Mouse (Mus musculus): ENCODE measurements around the gene Lrrc4b. TPM values are rescaled to one million over a fixed set of nuclear protein-coding genes. Genes with fewer than 3 reads are reported as not detected.

Lrrc4b gene
- polyA plus RNA-seq, 1 experiment: 372 TPM

DNA sequence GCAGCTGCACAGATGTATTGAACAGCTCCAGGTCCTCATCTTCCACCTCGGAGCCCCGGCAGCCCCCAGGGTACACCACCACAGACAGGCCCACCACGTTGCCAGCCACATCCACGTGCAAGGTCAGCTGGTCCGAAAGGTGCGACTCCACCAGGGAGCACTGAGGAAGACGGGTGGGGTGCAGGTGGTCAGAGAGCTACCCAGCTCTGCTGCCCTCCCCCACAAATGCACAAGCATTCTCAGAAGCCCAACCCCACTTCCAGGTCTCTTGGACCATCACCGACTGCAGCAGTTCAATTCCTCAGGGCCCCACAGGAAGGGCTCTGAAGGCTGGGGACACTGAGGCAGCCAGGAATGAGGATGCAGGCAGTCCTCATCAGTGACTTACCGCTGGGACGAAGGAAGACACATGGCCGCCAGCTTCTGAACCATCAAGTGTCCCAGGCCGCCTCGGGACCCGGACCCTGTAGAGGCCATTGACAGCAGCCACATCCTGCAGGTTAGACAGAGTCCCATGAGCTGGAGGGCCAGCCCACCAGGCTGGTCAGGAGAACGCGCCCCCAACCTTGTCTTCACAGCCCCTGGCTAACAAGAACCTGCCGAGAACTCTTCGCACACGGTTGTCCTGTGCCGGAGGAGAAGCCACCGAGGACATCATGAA is 63.5 kb downstream of the Lrrc4b start:
- no peak for DNase-seq (ENCODE audit: low read depth)
- TF ChIP-seq POLR2A (IDR thresholded peaks at IDR 0.05; ENCODE audit: borderline replicate concordance, extremely low read depth, insufficient read depth, insufficient read length, poor library complexity, severe bottlenecking): no peak
- TF ChIP-seq CTCF (IDR thresholded peaks at IDR 0.05; ENCODE audit: borderline replicate concordance, extremely low read depth, insufficient read depth, insufficient read length): no peak

DNA sequence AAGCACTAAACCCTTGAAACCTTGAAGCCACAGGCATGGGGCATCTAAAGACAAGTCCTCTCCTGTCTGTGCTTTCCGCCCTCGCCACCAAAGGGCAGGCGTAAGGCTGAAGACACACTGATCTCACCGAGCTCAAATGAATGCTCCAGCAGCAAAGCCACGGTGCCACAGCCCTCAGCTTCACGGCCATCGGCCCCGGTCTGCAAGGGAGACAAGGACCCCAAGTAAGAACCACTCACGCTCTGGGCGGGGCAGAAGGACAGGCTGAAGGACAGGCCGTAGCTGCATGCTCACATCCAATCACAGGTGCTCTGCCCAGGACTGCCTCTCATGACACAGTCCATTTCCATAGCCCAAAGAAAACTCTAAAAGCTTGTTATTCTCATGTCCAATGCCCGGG is 65.9 kb downstream of the Lrrc4b start:
- no peak for TF ChIP-seq CTCF (IDR thresholded peaks at IDR 0.05; ENCODE audit: borderline replicate concordance, extremely low read depth, insufficient read depth, insufficient read length)
- TF ChIP-seq POLR2A (IDR thresholded peaks at IDR 0.05; ENCODE audit: borderline replicate concordance, extremely low read depth, insufficient read depth, insufficient read length, poor library complexity, severe bottlenecking): no peak

DNA sequence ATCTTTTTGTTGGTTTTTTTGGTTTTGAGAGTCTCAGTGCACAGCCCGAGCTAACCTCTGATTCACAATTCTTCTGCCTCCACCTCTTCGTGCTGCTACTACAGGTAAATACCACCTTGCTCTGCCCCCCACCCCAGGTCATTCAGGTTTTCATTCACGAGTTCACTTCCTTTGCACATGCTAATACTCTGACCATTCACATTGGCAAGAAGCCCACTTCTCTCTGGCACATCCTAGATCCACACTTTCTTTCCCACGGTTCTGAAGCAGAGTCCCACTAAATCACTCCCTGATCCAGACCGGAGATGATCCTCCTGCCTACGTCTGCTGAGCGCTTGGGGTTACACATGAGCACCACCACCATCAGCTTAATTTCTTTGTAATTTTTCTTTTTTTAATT is 66.3 kb downstream of the Lrrc4b start:
- no peak for TF ChIP-seq CTCF (IDR thresholded peaks at IDR 0.05; ENCODE audit: borderline replicate concordance, extremely low read depth, insufficient read depth, insufficient read length)
- DNase-seq (ENCODE audit: low read depth): no peak

More for the DNA sequence above, 65.9 kb downstream of the Lrrc4b start:
- no peak for DNase-seq (ENCODE audit: low read depth)

DNA sequence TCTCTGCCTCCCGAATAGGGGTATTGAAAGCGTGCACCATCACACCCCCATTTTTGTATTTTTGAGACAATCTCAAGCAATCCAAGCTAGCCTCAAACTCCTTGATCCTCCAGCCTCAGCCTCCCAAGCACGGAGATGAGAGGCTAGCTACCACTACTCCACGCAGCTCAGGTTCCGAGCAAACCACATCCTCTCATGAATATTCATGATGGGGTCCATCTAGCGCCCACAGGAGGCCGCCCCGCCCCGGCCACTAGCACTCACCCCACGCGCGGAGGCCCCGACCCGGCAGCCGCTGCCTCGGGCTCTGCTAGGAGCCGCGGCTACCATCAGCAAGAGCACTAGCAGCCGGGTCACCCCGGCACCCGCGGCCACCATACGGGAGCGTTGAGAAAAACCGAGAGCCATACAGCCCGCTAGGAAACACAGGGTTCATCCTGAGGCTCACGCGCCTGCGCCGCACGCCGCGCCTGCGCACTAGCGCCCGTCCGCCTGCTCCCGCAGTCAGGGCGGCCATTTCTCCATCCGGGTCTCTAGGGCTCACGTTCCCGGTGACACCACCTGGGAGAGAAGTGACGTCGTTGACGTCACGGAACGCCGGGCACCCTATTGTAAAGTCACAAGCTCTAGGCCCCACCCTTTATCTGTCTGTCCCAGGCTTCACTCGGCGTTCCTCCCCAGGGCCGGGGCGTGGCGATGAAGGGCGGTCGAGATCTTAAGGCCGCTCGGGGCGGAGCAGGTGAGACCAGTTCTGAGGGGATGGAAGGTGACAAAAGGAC is 67.4 kb downstream of the Lrrc4b start, which contains the start of the genes Emc10 and Fam71e1:
Gene Emc10 (minus strand): TSS at position 538 of the 779 bp plus-strand sequence.
Gene Fam71e1 (plus strand): TSS at position 590 of the 779 bp plus-strand sequence.
- TF ChIP-seq POLR2A (IDR thresholded peaks at IDR 0.05; ENCODE audit: borderline replicate concordance, extremely low read depth, insufficient read depth, insufficient read length, poor library complexity, severe bottlenecking): peak; percentile 71
- TF ChIP-seq CTCF (IDR thresholded peaks at IDR 0.05; ENCODE audit: borderline replicate concordance, extremely low read depth, insufficient read depth, insufficient read length): no peak
- DNase-seq (ENCODE audit: low read depth): peak; percentile 99

DNA sequence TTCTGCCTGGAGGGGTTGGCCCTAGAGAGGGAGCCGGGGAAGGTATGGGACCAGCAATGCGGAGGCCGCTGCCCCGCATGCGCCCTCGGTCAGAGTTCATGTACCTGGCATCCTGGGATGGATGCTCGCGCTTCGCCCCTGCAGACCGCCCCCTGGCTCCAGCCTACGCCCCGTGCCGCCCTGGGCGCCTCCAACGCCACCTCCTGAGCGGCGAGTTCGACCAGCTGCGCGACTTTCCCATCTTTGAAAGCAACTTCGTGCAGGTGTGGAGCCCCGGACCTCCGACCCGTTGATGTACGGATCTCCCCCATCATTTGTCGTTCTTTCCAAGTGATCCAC is 67.9 kb downstream of the Lrrc4b start:
- DNase-seq (ENCODE audit: low read depth): no peak
- TF ChIP-seq POLR2A (IDR thresholded peaks at IDR 0.05; ENCODE audit: borderline replicate concordance, extremely low read depth, insufficient read depth, insufficient read length, poor library complexity, severe bottlenecking): no peak
- TF ChIP-seq CTCF (IDR thresholded peaks at IDR 0.05; ENCODE audit: borderline replicate concordance, extremely low read depth, insufficient read depth, insufficient read length): no peak

DNA sequence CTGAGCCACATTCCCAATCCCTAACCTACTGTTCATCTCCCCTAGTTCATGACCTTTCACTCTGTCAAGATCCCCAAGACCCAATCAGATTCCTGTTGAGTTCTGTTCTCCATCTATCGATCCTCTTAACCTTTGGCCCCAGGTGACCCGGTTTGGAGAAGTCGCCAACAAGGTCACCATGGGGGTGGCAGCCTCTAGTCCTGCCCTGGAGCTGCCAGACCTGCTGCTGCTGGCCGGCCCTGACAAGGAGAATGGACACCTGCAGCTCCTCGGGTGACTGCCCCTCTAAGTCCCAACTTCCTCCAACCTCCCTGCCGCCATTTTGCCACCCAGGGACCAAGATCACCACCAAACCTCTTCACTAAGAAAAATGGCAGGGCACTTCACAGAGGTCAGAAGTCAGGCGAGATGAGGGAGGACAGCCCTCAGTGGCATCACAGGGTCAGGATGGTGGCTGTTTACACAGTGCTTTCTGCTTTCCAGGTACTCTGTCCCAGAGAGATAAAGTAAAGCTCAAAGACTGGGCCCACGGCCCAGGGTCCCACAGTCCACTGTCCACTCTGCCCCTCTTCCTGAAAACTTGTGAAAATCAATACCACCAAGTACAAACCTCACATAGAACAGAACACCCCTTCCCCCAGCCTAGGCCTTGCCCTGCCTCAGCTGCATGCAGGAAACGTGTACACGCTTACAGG is 68.7 kb downstream of the Lrrc4b start:
- no peak for DNase-seq (ENCODE audit: low read depth)
- TF ChIP-seq POLR2A (IDR thresholded peaks at IDR 0.05; ENCODE audit: borderline replicate concordance, extremely low read depth, insufficient read depth, insufficient read length, poor library complexity, severe bottlenecking): no peak
- TF ChIP-seq CTCF (IDR thresholded peaks at IDR 0.05; ENCODE audit: borderline replicate concordance, extremely low read depth, insufficient read depth, insufficient read length): no peak

DNA sequence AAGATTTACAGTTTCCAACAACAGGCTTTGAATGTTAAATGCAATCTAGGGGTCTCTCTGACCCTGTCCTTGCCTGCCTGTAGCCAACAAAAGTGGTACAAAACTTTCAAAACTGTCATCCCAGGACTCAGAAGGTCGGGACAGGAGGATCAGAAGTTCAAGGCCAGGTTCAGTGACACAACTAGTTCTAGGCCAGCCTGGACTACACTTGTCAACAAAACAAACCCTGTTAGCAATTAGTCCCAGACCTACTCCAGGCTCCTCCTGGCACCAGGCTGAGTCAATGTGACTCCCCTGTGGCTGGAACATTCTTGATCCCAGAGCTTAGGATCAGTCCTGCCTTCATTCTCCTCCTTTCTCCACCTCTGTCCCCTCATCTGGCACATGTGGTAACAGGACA is 70.1 kb downstream of the Lrrc4b start:
- DNase-seq (ENCODE audit: low read depth): no peak
- TF ChIP-seq POLR2A (IDR thresholded peaks at IDR 0.05; ENCODE audit: borderline replicate concordance, extremely low read depth, insufficient read depth, insufficient read length, poor library complexity, severe bottlenecking): no peak
- no peak for TF ChIP-seq CTCF (IDR thresholded peaks at IDR 0.05; ENCODE audit: borderline replicate concordance, extremely low read depth, insufficient read depth, insufficient read length)

DNA sequence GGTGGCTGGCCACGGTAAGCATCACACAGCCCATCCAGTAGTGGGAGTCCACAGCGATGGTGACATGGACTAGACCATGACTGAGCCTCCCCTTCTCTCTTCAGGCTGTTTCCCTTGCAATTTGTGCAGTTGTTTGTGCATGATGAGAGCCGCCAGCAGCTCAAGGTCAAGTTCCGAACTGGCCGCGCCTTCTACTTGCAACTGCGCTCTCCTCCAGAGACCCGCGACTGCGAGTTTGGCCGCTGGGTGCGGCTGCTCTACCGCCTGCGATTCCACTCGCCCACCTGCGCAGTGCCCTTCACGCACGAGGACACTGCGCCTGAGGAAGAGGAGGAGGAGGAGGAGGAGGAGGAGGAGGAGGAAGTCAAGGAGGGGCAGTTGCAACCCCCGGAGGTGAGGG is 71.2 kb downstream of the Lrrc4b start:
- DNase-seq (ENCODE audit: low read depth): no peak
- TF ChIP-seq POLR2A (IDR thresholded peaks at IDR 0.05; ENCODE audit: borderline replicate concordance, extremely low read depth, insufficient read depth, insufficient read length, poor library complexity, severe bottlenecking) (no peak), CTCF (IDR thresholded peaks at IDR 0.05; ENCODE audit: borderline replicate concordance, extremely low read depth, insufficient read depth, insufficient read length) (no peak)

DNA sequence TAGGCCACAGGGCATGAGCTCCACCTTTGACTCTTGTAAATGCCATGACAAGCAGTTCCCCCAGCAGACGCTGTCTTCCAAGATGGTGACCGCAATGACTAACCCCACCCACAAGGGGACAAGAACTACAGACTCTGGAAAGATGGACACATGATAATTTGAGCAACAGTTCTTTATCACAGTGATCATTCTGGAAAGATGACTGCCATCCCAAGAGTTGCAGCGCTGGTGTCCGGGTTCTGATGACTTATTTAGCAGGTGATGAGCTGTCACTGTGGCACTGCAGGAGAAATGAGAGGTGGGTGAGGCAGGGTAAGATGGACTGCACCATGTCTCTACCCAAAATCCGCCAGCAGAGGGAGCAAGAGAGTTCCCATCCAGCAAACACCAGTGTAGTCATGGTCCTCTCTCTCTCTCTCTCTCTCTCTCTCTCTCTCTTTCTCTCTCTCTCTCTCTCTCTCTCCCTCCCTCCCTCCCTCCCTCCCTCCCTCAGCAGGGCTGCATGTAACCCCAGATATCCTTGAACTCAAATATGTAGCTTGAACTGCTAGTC is 72.8 kb downstream of the Lrrc4b start:
- TF ChIP-seq POLR2A (IDR thresholded peaks at IDR 0.05; ENCODE audit: borderline replicate concordance, extremely low read depth, insufficient read depth, insufficient read length, poor library complexity, severe bottlenecking) (no peak), CTCF (IDR thresholded peaks at IDR 0.05; ENCODE audit: borderline replicate concordance, extremely low read depth, insufficient read depth, insufficient read length) (peak; percentile 80)
- peak; percentile 81 for DNase-seq (ENCODE audit: low read depth)

DNA sequence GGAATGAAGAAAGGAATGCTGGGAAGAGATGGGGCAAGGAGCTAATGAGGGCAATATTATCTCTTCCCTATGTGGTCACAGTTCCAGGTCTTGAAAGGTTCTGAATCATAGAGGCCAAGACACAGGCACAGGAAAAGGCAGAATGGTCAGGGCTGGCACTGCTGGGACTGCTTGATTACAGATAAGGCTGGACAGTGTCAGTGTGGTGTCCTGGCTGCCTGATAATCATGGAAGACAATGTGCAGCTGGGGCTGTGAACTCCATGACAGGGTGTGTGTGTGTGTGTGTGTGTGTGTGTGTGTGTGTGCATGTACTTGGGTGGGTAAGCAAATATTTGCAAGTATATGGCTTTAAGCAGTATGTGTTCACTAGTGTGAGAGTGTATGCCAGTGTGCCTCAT is 78.7 kb downstream of the Lrrc4b start:
- no peak for TF ChIP-seq POLR2A (IDR thresholded peaks at IDR 0.05; ENCODE audit: borderline replicate concordance, extremely low read depth, insufficient read depth, insufficient read length, poor library complexity, severe bottlenecking)
- no peak for DNase-seq (ENCODE audit: low read depth)

Other genes starting within 250 kb of the Lrrc4b start
- gene Klk1b24, start 240.8 kb upstream of the Lrrc4b start, polyA plus RNA-seq (2012; rRNA removed): 0.19 TPM in 1 of 2 replicates, not detected in the other
- not detected in 2 replicates for gene Klk1b3, start 230.8 kb upstream of the Lrrc4b start, polyA plus RNA-seq (2012; rRNA removed)
- gene Klk1b4, start 221.6 kb upstream of the Lrrc4b start, polyA plus RNA-seq (2012; rRNA removed): not detected in 2 replicates
- gene Klk1b5, start 213.1 kb upstream of the Lrrc4b start, polyA plus RNA-seq (2012; rRNA removed): not detected in 2 replicates
- gene Klk1, start 203.7 kb upstream of the Lrrc4b start, polyA plus RNA-seq (2012; rRNA removed): 0.16 TPM in 1 of 2 replicates, not detected in the other
- gene Gm36864, start 192.8 kb upstream of the Lrrc4b start, polyA plus RNA-seq (2012; rRNA removed): not detected in 2 replicates
- gene 1700028J19Rik, start 182.3 kb upstream of the Lrrc4b start, polyA plus RNA-seq (2012; rRNA removed): 1.5 and 2.1 TPM in 2 replicates
- gene 2410002F23Rik, start 182.3 kb upstream of the Lrrc4b start, polyA plus RNA-seq (2012; rRNA removed): 270 and 344 TPM in 2 replicates
- gene Acp4, start 171.6 kb upstream of the Lrrc4b start, polyA plus RNA-seq (2012; rRNA removed): not detected in 2 replicates
- gene Gm15517, start 167.6 kb upstream of the Lrrc4b start, polyA plus RNA-seq (2012; rRNA removed): 1.0 and 1.2 TPM in 2 replicates
- gene Clec11a, start 122.1 kb upstream of the Lrrc4b start, polyA plus RNA-seq (2012; rRNA removed): 3.2 and 3.6 TPM in 2 replicates
- gene Shank1, start 118.8 kb upstream of the Lrrc4b start, polyA plus RNA-seq (2012; rRNA removed): 17.2 and 63.1 TPM in 2 replicates
- 35.5 and 41.6 TPM in 2 replicates for gene Syt3, start 44.9 kb upstream of the Lrrc4b start, polyA plus RNA-seq (2012; rRNA removed)
- 3.0 and 4.1 TPM in 2 replicates for gene 1700008O03Rik, start 43.2 kb upstream of the Lrrc4b start, polyA plus RNA-seq (2012; rRNA removed)
- gene Aspdh, start 36.4 kb downstream of the Lrrc4b start, polyA plus RNA-seq (2012; rRNA removed): 29.8 and 30.6 TPM in 2 replicates
- 70.6 and 118 TPM in 2 replicates for gene Josd2, start 39.0 kb downstream of the Lrrc4b start, polyA plus RNA-seq (2012; rRNA removed)
- gene Emc10, start 67.5 kb downstream of the Lrrc4b start, polyA plus RNA-seq (2012; rRNA removed): 218 and 287 TPM in 2 replicates
- 31.7 and 47.3 TPM in 2 replicates for gene Fam71e1, start 67.6 kb downstream of the Lrrc4b start, polyA plus RNA-seq (2012; rRNA removed)
- not detected in 2 replicates for gene Mybpc2, start 95.6 kb downstream of the Lrrc4b start, polyA plus RNA-seq (2012; rRNA removed)
- 0.11 and 0.19 TPM in 2 replicates for gene Spib, start 103.1 kb downstream of the Lrrc4b start, polyA plus RNA-seq (2012; rRNA removed)
- gene Pold1, start 119.8 kb downstream of the Lrrc4b start, polyA plus RNA-seq (2012; rRNA removed): 38.4 and 70.1 TPM in 2 replicates
- gene Nr1h2, start 124.9 kb downstream of the Lrrc4b start, polyA plus RNA-seq (2012; rRNA removed): 79.7 and 96.8 TPM in 2 replicates
- gene Napsa, start 143.4 kb downstream of the Lrrc4b start, polyA plus RNA-seq (2012; rRNA removed): 0.16 and 0.42 TPM in 2 replicates
- 16.6 and 27.2 TPM in 2 replicates for gene Kcnc3, start 161.6 kb downstream of the Lrrc4b start, polyA plus RNA-seq (2012; rRNA removed)
- 0.72 and 1.8 TPM in 2 replicates for gene Myh14, start 241.8 kb downstream of the Lrrc4b start, polyA plus RNA-seq (2012; rRNA removed)